Mouse (Mus musculus) gastrocnemius, postnatal 14 days (tissue): ENCODE data around the gene Olfr849. TPM values are rescaled to one million over a fixed set of nuclear protein-coding genes. Genes with fewer than 3 reads are reported as not detected.

Source experiments
- DNase-seq: peaks from one replicate; pipeline ENCODE4 v3.0.0; 2021; ENCODE audit warnings: mixed read lengths
- intact Hi-C: fragments of 180-260 bp; cut with DNase I; formaldehyde crosslinking; loops from one replicate; pipeline ENCODE4 v1.15.1; 2025; ENCODE audit warnings: low total_unique reads
- long read RNA-seq, 2 experiments: library from polyadenylated mRNA; stranded (forward); transcript quantifications; one replicate each; pipeline ENCODE4 v2.0.0; 2021
- total RNA-seq, 2 experiments: library from RNA; stranded (reverse); gene quantifications; 2 replicates each; pipeline ENCODE4 v1.2.3; 2021

Olfr849 gene
- total RNA-seq: not detected
- long read RNA-seq, experiment 1: 0 reads
- long read RNA-seq, experiment 2: 0 reads

DNA sequence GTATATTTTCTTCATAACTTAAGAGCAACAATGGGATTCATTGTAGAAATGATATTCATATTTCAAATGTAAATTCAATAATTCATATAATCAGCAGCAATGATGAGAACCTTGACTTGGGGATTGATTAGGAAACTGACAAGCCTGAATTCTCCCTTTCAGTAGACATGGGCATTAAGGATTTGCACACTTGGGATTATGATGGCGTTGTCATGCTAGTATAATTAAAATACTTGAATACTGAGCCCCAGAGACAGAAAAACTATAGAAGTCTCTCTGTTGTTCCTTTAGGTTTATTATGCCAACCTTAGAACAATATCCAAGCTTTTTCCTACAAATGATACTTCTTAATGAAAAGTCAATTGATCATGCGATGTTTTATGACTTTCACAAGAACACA lies at the start of gene Olfr849:
Gene Olfr849 (plus strand): TSS at position 301 of the 400 bp plus-strand sequence.
- intact Hi-C loops: no loop called here
- DNase-seq: no peak

- DNase-seq: no peak
- intact Hi-C loops: no loop called here
Observed at GRCm38 (mm10) chr9:19478148-19478547, 38.1 kb downstream of the Olfr849 start, which contains the start of gene Olfr850. Gene Olfr850, minus strand, starts transcription at chr9:19478248.

GRCm38 (mm10) chr9:19492995-19493394 lies 52.9 kb downstream of the Olfr849 start, which contains the start of gene Olfr851:
Gene Olfr851, plus strand, starts transcription at chr9:19493295.
- DNase-seq: no peak
- intact Hi-C loops: no loop called here

Other genes starting within 250 kb of the Olfr849 start
- not detected for gene Olfr843, start 188.3 kb upstream of the Olfr849 start, total RNA-seq
- gene Olfr844, start 123.9 kb upstream of the Olfr849 start, total RNA-seq: not detected
- gene Olfr845, start 103.8 kb upstream of the Olfr849 start, total RNA-seq: not detected
- gene Olfr846, start 76.3 kb upstream of the Olfr849 start, total RNA-seq: not detected
- gene Olfr847, start 61.6 kb upstream of the Olfr849 start, total RNA-seq: not detected
- gene Olfr850, start 38.0 kb downstream of the Olfr849 start, total RNA-seq: not detected
- gene Olfr851, start 53.0 kb downstream of the Olfr849 start, total RNA-seq: not detected
- gene Olfr853, start 100.8 kb downstream of the Olfr849 start, total RNA-seq: not detected
- not detected for gene Olfr854, start 127.1 kb downstream of the Olfr849 start, total RNA-seq
- gene Olfr855, start 142.4 kb downstream of the Olfr849 start, total RNA-seq: not detected
- gene Zfp317, start 181.8 kb downstream of the Olfr849 start, total RNA-seq: 10 to 100 TPM; 10.3 to 11.1 TPM